Mouse (Mus musculus) bone marrow, adult 2 months (tissue): Measurements from ENCODE around the gene Igfbp7.

Source experiments
- CTCF ChIP-seq: fragments of 200-500 bp; IDR thresholded peaks from 2 replicates; pipeline ENCODE4 v1.5.1; 2011; ENCODE audit warnings: low read length, control low read depth; ENCODE audit not compliant: control insufficient read depth, insufficient read depth
- POLR2A ChIP-seq: fragments of 200-500 bp; IDR thresholded peaks from 2 replicates; pipeline ENCODE4 v1.6.1; 2011; ENCODE audit warnings: low read depth, mild to moderate bottlenecking, control low read depth, low read length, borderline replicate concordance; ENCODE audit not compliant: control insufficient read depth

- TF ChIP-seq CTCF: no peak
- TF ChIP-seq POLR2A: no peak
These were observed 41.7 kb upstream of the Igfbp7 start for GRCm38 (mm10) chr5:77449531-77449930.
